Mouse (Mus musculus): Measurements from ENCODE around the gene Elmsan1. TPM values are rescaled to one million over a fixed set of nuclear protein-coding genes. Genes with fewer than 3 reads are reported as not detected.
A peak's percentile ranks its signal among the peaks of the same experiment; 100 is the strongest.

The Elmsan1 gene
- total RNA-seq, 1 experiment, result 9.6 TPM

DNA sequence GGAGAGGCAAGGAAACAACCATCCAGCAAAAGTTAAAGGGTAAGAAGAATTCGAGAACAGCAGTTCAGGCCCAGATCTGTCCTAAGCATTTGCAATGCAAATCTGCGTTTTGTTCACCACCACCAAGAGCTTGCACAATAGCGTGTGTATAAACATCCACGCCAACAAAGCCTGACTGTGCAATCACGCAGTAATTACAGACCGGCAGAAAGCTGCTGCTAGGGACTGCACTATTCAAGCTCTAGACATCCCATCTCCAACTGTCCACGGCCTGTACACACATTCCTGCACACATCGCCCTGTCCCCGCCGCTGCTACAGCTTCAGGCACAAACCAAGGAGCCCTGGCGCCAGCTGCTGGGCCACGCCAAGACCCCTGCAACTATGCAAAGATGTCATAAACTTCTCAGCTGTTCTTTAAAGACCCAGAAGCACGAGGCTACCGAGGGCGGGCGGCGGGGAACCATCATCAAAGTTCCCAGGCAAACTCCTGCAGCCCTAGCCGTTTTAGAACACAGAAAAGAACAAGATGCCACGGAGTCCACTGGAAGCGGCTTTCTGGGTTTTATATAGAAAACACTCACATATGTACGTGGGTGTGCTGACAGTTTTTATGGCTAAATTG lies 1.1 kb downstream of the Elmsan1 start:
- in situ Hi-C loops (cut with MboI; ENCODE audit: low sequenced_read_pairs in 2 of 2, unreplicated experiment in 2 of 2), result no loop called here
- peak overlapping the region; percentile 32; the same call in 1 of the 2 replicates for H3K27ac ChIP-seq (ENCODE audit: insufficient read depth, low read depth, low read length, poor library complexity, severe bottlenecking)

DNA sequence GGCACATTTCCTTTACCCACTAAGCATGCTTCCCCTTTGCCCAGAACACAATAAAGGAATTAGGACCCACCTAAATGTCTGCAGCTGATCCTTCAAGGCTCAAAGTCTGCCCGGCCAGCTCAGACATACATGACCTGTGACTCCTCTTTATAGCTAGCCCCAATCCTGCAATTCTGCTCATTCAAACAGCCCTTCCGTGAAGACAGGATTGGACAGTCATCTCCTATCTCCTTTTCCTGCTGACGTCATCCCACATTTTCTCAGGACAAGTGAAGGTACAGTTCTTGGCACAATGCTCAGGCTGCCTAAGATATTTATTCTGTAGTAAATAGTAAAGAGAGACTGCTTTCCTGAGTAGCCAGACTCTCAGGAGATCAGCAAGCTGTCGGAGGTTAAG lies 1.6 kb downstream of the Elmsan1 start:
- Histone ChIP-seq H3K4me3 (ENCODE audit: insufficient read depth in 1 of 2, low read depth in 1 of 2, low read length in 2 of 2, poor library complexity in 1 of 2, severe bottlenecking in 1 of 2) (peak overlapping the region; percentile 71 to 93), H3K9ac (ENCODE audit: insufficient read depth, low read depth, low read length, poor library complexity, severe bottlenecking) (no peak overlapping the region), H3K36me3 (ENCODE audit: control insufficient read depth, insufficient read depth, low read length, poor library complexity, severe bottlenecking) (peaks cover 3% of the 10 kb centered on the region), H3K9me3 (ENCODE audit: control insufficient read depth, insufficient read depth, low read depth, low read length) (no peaks in the 10 kb centered on the region), H3K4me1 (ENCODE audit: control insufficient read depth in 2 of 2, insufficient read depth in 2 of 2, low read length in 2 of 2, poor library complexity in 1 of 2) (peaks cover 21 to 39% of the 10 kb centered on the region in 2 experiments), H3K27ac (ENCODE audit: insufficient read depth, low read depth, low read length, poor library complexity, severe bottlenecking) (no peak overlapping the region; the same call in 1 of the 2 replicates)
- no peak for DNase-seq (ENCODE audit: low read depth, low spot score)
- in situ Hi-C loops (cut with MboI; ENCODE audit: low sequenced_read_pairs in 2 of 2, unreplicated experiment in 2 of 2), result no loop called here
- TF ChIP-seq MAFK (IDR thresholded peaks at IDR 0.05; ENCODE audit: insufficient read depth, low read depth, low read length), result no peak
- no peak for TF ChIP-seq HCFC1 (IDR thresholded peaks at IDR 0.05; ENCODE audit: borderline replicate concordance, insufficient read depth, low read length)
- TF ChIP-seq CHD2 (IDR thresholded peaks at IDR 0.05; ENCODE audit: low read depth, low read length), result no peak
- TF ChIP-seq ZC3H11A (IDR thresholded peaks at IDR 0.05; ENCODE audit: borderline replicate concordance, low read depth, low read length), result no peak
- TF ChIP-seq ZNF384 (IDR thresholded peaks at IDR 0.05; ENCODE audit: low read depth, low read length), result no peak

More for the DNA sequence above, 1.1 kb downstream of the Elmsan1 start:
- TF ChIP-seq MAFK (IDR thresholded peaks at IDR 0.05; ENCODE audit: insufficient read depth, low read depth, low read length) (no peak), ZNF384 (IDR thresholded peaks at IDR 0.05; ENCODE audit: low read depth, low read length) (no peak), CHD2 (IDR thresholded peaks at IDR 0.05; ENCODE audit: low read depth, low read length) (no peak), ZC3H11A (IDR thresholded peaks at IDR 0.05; ENCODE audit: borderline replicate concordance, low read depth, low read length) (no peak), HCFC1 (IDR thresholded peaks at IDR 0.05; ENCODE audit: borderline replicate concordance, insufficient read depth, low read length) (no peak)
- H3K36me3 ChIP-seq (ENCODE audit: control insufficient read depth, insufficient read depth, low read length, poor library complexity, severe bottlenecking), result peaks cover 3% of the 10 kb centered on the region
- H3K9me3 ChIP-seq (ENCODE audit: control insufficient read depth, insufficient read depth, low read depth, low read length), result no peaks in the 10 kb centered on the region
- DNase-seq (ENCODE audit: low read depth, low spot score), result no peak
- peak overlapping the region; percentile 71 to 93 for H3K4me3 ChIP-seq (ENCODE audit: insufficient read depth in 1 of 2, low read depth in 1 of 2, low read length in 2 of 2, poor library complexity in 1 of 2, severe bottlenecking in 1 of 2)
- peak overlapping the region; percentile 76 for H3K9ac ChIP-seq (ENCODE audit: insufficient read depth, low read depth, low read length, poor library complexity, severe bottlenecking)
- peaks cover 22 to 40% of the 10 kb centered on the region in 2 experiments for H3K4me1 ChIP-seq (ENCODE audit: control insufficient read depth in 2 of 2, insufficient read depth in 2 of 2, low read length in 2 of 2, poor library complexity in 1 of 2)

DNA sequence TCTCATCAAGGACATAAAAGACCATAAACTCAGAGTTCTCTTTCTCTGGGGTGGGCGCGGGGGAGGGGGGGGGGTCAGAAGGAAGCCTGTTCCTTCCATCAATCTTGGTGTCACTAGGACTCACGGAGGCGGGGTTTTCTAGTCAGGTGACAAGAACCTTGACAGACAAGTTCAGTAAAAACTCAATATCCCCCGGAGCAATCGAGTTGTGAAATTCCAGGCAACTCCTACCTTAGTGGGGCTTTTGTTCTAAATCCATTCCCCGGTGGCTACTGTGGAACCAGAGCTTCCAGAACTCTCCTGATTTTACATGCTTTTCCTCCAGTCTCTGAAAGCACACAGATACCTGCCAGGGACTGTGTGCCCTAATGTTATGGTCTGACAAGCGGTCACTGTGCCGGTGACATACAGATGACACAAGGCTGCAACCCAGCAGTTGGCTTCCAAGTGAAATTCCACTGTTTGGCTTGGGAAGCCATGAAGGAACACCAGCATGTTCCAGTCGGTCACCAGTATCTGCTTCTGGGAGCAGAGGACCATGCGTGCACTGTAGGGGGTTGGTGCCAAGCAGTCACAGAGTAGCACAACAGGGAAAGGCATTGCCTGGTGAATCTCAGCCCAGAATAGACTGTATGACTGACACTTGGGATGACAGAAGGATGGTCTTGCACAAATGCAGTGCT lies 2.8 kb downstream of the Elmsan1 start:
- TF ChIP-seq ZNF384 (IDR thresholded peaks at IDR 0.05; ENCODE audit: low read depth, low read length), result no peak
- no peak for TF ChIP-seq MAFK (IDR thresholded peaks at IDR 0.05; ENCODE audit: insufficient read depth, low read depth, low read length)
- TF ChIP-seq HCFC1 (IDR thresholded peaks at IDR 0.05; ENCODE audit: borderline replicate concordance, insufficient read depth, low read length), result no peak
- no peak for TF ChIP-seq ZC3H11A (IDR thresholded peaks at IDR 0.05; ENCODE audit: borderline replicate concordance, low read depth, low read length)
- TF ChIP-seq CHD2 (IDR thresholded peaks at IDR 0.05; ENCODE audit: low read depth, low read length), result no peak
- H3K9me3 ChIP-seq (ENCODE audit: control insufficient read depth, insufficient read depth, low read depth, low read length), result no peaks in the 10 kb centered on the region
- peaks cover 26 to 34% of the 10 kb centered on the region in 2 experiments for H3K4me1 ChIP-seq (ENCODE audit: control insufficient read depth in 2 of 2, insufficient read depth in 2 of 2, low read length in 2 of 2, poor library complexity in 1 of 2)
- no peak overlapping the region for H3K27ac ChIP-seq (ENCODE audit: insufficient read depth, low read depth, low read length, poor library complexity, severe bottlenecking)
- peaks cover 3% of the 10 kb centered on the region for H3K36me3 ChIP-seq (ENCODE audit: control insufficient read depth, insufficient read depth, low read length, poor library complexity, severe bottlenecking)
- no peak overlapping the region for H3K4me3 ChIP-seq (ENCODE audit: insufficient read depth in 1 of 2, low read depth in 1 of 2, low read length in 2 of 2, poor library complexity in 1 of 2, severe bottlenecking in 1 of 2)
- in situ Hi-C loops (cut with MboI; ENCODE audit: low sequenced_read_pairs in 2 of 2, unreplicated experiment in 2 of 2), result no loop called here
- no peak for DNase-seq (ENCODE audit: low read depth, low spot score)
- H3K9ac ChIP-seq (ENCODE audit: insufficient read depth, low read depth, low read length, poor library complexity, severe bottlenecking), result no peak overlapping the region

DNA sequence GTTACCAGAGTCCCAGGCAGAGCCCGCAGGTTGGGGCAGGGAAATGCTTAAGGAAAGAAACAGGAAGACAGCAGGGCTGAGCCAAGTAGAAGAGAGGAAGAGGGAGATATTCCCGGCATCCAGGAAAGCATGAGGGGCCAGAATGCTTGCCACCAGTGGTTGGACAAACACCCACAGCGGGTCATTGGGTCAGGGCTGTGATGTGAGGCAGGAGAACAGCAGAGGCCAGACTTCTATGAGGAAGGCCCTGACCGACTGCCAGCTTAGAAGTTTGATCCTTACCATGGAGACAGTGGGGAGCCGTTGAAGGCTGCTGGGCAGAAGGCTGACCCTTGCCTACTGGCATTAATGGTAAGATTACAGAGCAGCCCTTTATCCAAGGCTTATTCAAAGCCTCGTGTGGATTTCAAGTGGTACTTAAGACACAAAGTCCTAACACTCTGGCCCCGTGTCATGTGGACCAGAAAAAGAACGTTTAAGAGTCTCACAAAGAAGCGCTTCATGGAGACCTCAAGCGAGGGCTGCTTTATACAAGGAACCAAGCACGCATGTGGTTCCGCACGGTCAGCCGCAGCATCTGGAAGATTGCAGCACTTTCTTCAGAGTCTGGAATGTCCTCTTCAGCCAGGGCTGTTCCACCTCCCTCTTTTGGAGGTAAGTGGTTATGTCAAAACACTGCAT lies 4.0 kb downstream of the Elmsan1 start:
- Histone ChIP-seq H3K27ac (ENCODE audit: insufficient read depth, low read depth, low read length, poor library complexity, severe bottlenecking) (no peak overlapping the region), H3K36me3 (ENCODE audit: control insufficient read depth, insufficient read depth, low read length, poor library complexity, severe bottlenecking) (peaks cover 3% of the 10 kb centered on the region), H3K4me1 (ENCODE audit: control insufficient read depth in 2 of 2, insufficient read depth in 2 of 2, low read length in 2 of 2, poor library complexity in 1 of 2) (peaks cover 25 to 44% of the 10 kb centered on the region in 2 experiments), H3K9me3 (ENCODE audit: control insufficient read depth, insufficient read depth, low read depth, low read length) (no peaks in the 10 kb centered on the region), H3K9ac (ENCODE audit: insufficient read depth, low read depth, low read length, poor library complexity, severe bottlenecking) (no peak overlapping the region), H3K4me3 (ENCODE audit: insufficient read depth in 1 of 2, low read depth in 1 of 2, low read length in 2 of 2, poor library complexity in 1 of 2, severe bottlenecking in 1 of 2) (no peak overlapping the region)
- TF ChIP-seq ZC3H11A (IDR thresholded peaks at IDR 0.05; ENCODE audit: borderline replicate concordance, low read depth, low read length) (no peak), MAFK (IDR thresholded peaks at IDR 0.05; ENCODE audit: insufficient read depth, low read depth, low read length) (no peak)
- in situ Hi-C loops (cut with MboI; ENCODE audit: low sequenced_read_pairs in 2 of 2, unreplicated experiment in 2 of 2), result no loop called here
- DNase-seq (ENCODE audit: low read depth, low spot score), result no peak

Data from ES-E14 (cell line).